Mouse (Mus musculus): ENCODE results near the gene Gcc2. TPM values are rescaled to one million over a fixed set of nuclear protein-coding genes. Genes with fewer than 3 reads are reported as not detected.
"Not testable (repeated sequence)": the region's sequence is repeated elsewhere in the genome, so short reads cannot be mapped to it uniquely, and the experiment has no call there.

Gcc2 gene
- polyA plus RNA-seq, 1 experiment, result 8.8 TPM

GRCm38 (mm10) chr10:58214934-58215333 is 40.4 kb upstream of the Gcc2 start:
- H3K27ac ChIP-seq (ENCODE audit: control insufficient read depth, insufficient read depth, low read depth, low read length, poor library complexity), result no peak overlapping the region
- 72% methylated on average over 5 of the region's 5 CpGs for WGBS
- H3K4me1 ChIP-seq (ENCODE audit: control insufficient read depth, insufficient read depth, low read length), result no peaks in the 10 kb centered on the region
- no peak overlapping the region for H3K4me3 ChIP-seq (replicated peaks; ENCODE audit: control insufficient read depth, low read depth, low read length)
- TF ChIP-seq POLR2A (IDR thresholded peaks at IDR 0.05; ENCODE audit: borderline replicate concordance, control insufficient read depth, low read depth, low read length), result no peak
- TF ChIP-seq CTCF (IDR thresholded peaks at IDR 0.05; ENCODE audit: control insufficient read depth, insufficient read depth, low read length), result no peak

- Histone ChIP-seq H3K27ac (ENCODE audit: control insufficient read depth, insufficient read depth, low read depth, low read length, poor library complexity) (no peak overlapping the region), H3K4me3 (replicated peaks; ENCODE audit: control insufficient read depth, low read depth, low read length) (no peak overlapping the region), H3K4me1 (ENCODE audit: control insufficient read depth, insufficient read depth, low read length) (no peaks in the 10 kb centered on the region)
- 76% methylated on average over 1 of the region's 1 CpGs for WGBS
- no peak for TF ChIP-seq CTCF (IDR thresholded peaks at IDR 0.05; ENCODE audit: control insufficient read depth, insufficient read depth, low read length)
- TF ChIP-seq POLR2A (IDR thresholded peaks at IDR 0.05; ENCODE audit: borderline replicate concordance, control insufficient read depth, low read depth, low read length), result no peak
Measured at GRCm38 (mm10) chr10:58215353-58215752, 39.9 kb upstream of the Gcc2 start.

- H3K4me1 ChIP-seq (ENCODE audit: control insufficient read depth, insufficient read depth, low read length), result no peaks in the 10 kb centered on the region
- TF ChIP-seq CTCF (IDR thresholded peaks at IDR 0.05; ENCODE audit: control insufficient read depth, insufficient read depth, low read length) (no peak), POLR2A (IDR thresholded peaks at IDR 0.05; ENCODE audit: borderline replicate concordance, control insufficient read depth, low read depth, low read length) (no peak)
- H3K4me3 ChIP-seq (replicated peaks; ENCODE audit: control insufficient read depth, low read depth, low read length), result no peak overlapping the region
- 78% methylated on average over 3 of the region's 3 CpGs for WGBS
- no peak overlapping the region for H3K27ac ChIP-seq (ENCODE audit: control insufficient read depth, insufficient read depth, low read depth, low read length, poor library complexity)
Measured at GRCm38 (mm10) chr10:58217366-58217765, 37.9 kb upstream of the Gcc2 start.

- 78% methylated on average over 6 of the region's 6 CpGs for WGBS
- no peaks in the 10 kb centered on the region for H3K4me1 ChIP-seq (ENCODE audit: control insufficient read depth, insufficient read depth, low read length)
- no peak overlapping the region for H3K27ac ChIP-seq (ENCODE audit: control insufficient read depth, insufficient read depth, low read depth, low read length, poor library complexity)
- TF ChIP-seq CTCF (IDR thresholded peaks at IDR 0.05; ENCODE audit: control insufficient read depth, insufficient read depth, low read length) (no peak), POLR2A (IDR thresholded peaks at IDR 0.05; ENCODE audit: borderline replicate concordance, control insufficient read depth, low read depth, low read length) (no peak)
- no peak overlapping the region for H3K4me3 ChIP-seq (replicated peaks; ENCODE audit: control insufficient read depth, low read depth, low read length)
Measured at GRCm38 (mm10) chr10:58220726-58221125, 34.6 kb upstream of the Gcc2 start.

GRCm38 (mm10) chr10:58221571-58221970 is 33.7 kb upstream of the Gcc2 start:
- not testable (repeated sequence) for H3K4me3 ChIP-seq (replicated peaks; ENCODE audit: control insufficient read depth, low read depth, low read length); H3K27ac ChIP-seq (ENCODE audit: control insufficient read depth, insufficient read depth, low read depth, low read length, poor library complexity); H3K4me1 ChIP-seq (ENCODE audit: control insufficient read depth, insufficient read depth, low read length)
- 77% methylated on average over 2 of the region's 2 CpGs for WGBS

GRCm38 (mm10) chr10:58223161-58223560 is 32.1 kb upstream of the Gcc2 start:
- not testable (repeated sequence) for H3K4me1 ChIP-seq (ENCODE audit: control insufficient read depth, insufficient read depth, low read length); H3K4me3 ChIP-seq (replicated peaks; ENCODE audit: control insufficient read depth, low read depth, low read length); H3K27ac ChIP-seq (ENCODE audit: control insufficient read depth, insufficient read depth, low read depth, low read length, poor library complexity)
- 81% methylated on average over 4 of the region's 6 CpGs for WGBS

GRCm38 (mm10) chr10:58223972-58224805 is 31.1 kb upstream of the Gcc2 start:
- H3K4me1 ChIP-seq (ENCODE audit: control insufficient read depth, insufficient read depth, low read length); H3K4me3 ChIP-seq (replicated peaks; ENCODE audit: control insufficient read depth, low read depth, low read length); H3K27ac ChIP-seq (ENCODE audit: control insufficient read depth, insufficient read depth, low read depth, low read length, poor library complexity): not testable (repeated sequence)
- WGBS, result 80% methylated on average over 31 of the region's 31 CpGs

GRCm38 (mm10) chr10:58224827-58225785 is 30.2 kb upstream of the Gcc2 start, which contains the start of gene AW822073:
Gene AW822073 (minus strand): TSS chr10:58224930.
- not testable (repeated sequence) for H3K4me1 ChIP-seq (ENCODE audit: control insufficient read depth, insufficient read depth, low read length); H3K27ac ChIP-seq (ENCODE audit: control insufficient read depth, insufficient read depth, low read depth, low read length, poor library complexity); H3K4me3 ChIP-seq (replicated peaks; ENCODE audit: control insufficient read depth, low read depth, low read length)
- 79% methylated on average over 18 of the region's 18 CpGs for WGBS

GRCm38 (mm10) chr10:58226357-58226756 is 28.9 kb upstream of the Gcc2 start:
- not testable (repeated sequence) for H3K27ac ChIP-seq (ENCODE audit: control insufficient read depth, insufficient read depth, low read depth, low read length, poor library complexity); H3K4me3 ChIP-seq (replicated peaks; ENCODE audit: control insufficient read depth, low read depth, low read length); H3K4me1 ChIP-seq (ENCODE audit: control insufficient read depth, insufficient read depth, low read length)
- 73% methylated on average over 4 of the region's 4 CpGs for WGBS

GRCm38 (mm10) chr10:58227798-58228197 is 27.5 kb upstream of the Gcc2 start:
- 75% methylated on average over 2 of the region's 6 CpGs for WGBS
- H3K4me1 ChIP-seq (ENCODE audit: control insufficient read depth, insufficient read depth, low read length); H3K27ac ChIP-seq (ENCODE audit: control insufficient read depth, insufficient read depth, low read depth, low read length, poor library complexity); H3K4me3 ChIP-seq (replicated peaks; ENCODE audit: control insufficient read depth, low read depth, low read length): not testable (repeated sequence)

GRCm38 (mm10) chr10:58230021-58230420 is 25.3 kb upstream of the Gcc2 start:
- 48% methylated on average over 3 of the region's 3 CpGs for WGBS
- not testable (repeated sequence) for H3K4me1 ChIP-seq (ENCODE audit: control insufficient read depth, insufficient read depth, low read length)

GRCm38 (mm10) chr10:58231088-58231487 is 24.2 kb upstream of the Gcc2 start:
- not testable (repeated sequence) for H3K27ac ChIP-seq (ENCODE audit: control insufficient read depth, insufficient read depth, low read depth, low read length, poor library complexity); H3K4me3 ChIP-seq (replicated peaks; ENCODE audit: control insufficient read depth, low read depth, low read length); H3K4me1 ChIP-seq (ENCODE audit: control insufficient read depth, insufficient read depth, low read length)
- 79% methylated on average over 5 of the region's 7 CpGs for WGBS

More at GRCm38 (mm10) chr10:58230021-58230420, 25.3 kb upstream of the Gcc2 start:
- not testable (repeated sequence) for H3K4me3 ChIP-seq (replicated peaks; ENCODE audit: control insufficient read depth, low read depth, low read length); H3K27ac ChIP-seq (ENCODE audit: control insufficient read depth, insufficient read depth, low read depth, low read length, poor library complexity)
